Mouse (Mus musculus) adrenal gland, postnatal 36 days (tissue): ENCODE measurements at regions not wholly inside any gene's neighbourhood (a gene's known extent, or its start where the extent isn't known, plus 50 kb on each side); places are given as distances from the start of the nearest gene placed in this dataset.

ENCODE experiments used
- DNase-seq, 2 experiments: peaks; one replicate each; pipeline ENCODE4 v3.0.0; 2021; ENCODE audit warnings: mixed read lengths in 1 of 2

DNA sequence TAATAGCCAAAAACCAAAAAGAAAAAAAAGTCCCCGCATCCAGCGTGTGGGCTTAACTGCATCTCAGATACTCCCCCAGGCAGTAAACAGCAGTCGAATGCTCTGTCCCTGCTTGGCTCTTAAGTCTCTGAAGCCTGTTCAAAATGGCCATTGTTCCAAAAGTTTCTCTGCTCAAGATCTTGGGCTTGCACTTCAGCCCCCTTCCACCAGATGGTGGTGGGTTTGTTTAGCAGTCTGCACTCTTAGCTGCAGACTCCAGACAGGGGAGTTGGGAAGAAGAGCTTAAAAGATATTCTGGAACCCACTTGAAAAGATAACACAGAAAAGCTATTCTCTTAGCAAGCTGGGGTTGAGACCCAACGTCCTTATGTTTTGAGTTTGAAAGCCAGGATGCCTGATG, 496.4 kb downstream of the Nedd1 start:
- no peak for DNase-seq

DNA sequence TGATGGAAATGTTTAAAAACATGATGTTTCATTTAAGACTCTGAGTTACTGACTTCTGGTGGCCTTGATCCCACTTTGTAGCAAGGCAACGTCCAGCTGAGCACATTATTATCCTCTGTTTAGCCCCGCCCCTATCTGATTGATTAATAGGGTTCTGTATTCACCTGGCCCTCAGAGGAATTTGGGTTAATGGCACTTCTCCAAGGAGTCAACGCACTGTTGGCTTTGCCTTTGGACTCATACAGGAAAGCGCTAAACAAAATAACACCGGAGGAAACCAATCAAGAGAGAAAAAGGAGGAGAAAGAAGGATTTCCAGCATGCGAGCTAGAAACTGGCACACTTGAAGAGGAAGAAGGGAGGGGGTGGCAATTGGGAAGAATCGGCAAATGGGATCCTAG, 497.1 kb downstream of the Nedd1 start:
- no peak for DNase-seq

DNA sequence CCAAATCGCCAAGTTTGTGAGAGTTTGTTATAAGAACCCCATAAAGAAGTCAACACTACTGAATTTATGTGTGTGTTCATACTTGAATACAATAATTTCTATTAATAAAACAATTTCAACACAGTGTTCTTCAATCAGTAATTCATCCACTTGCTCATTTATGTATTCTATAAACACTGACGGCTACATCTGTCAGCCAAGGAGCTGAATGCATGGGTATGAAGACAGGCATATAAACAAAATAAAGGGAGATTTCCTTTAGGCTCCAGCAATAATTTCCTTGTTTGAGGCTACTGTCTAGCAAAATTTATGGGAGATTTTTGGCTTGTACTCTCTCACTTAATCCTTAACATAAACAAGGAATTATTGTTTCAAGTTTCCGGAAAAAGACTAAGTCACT, 502.9 kb downstream of the Nedd1 start:
- DNase-seq, result no peak

- DNase-seq, result no peak
These were observed 551.4 kb downstream of the Nedd1 start for GRCm38 (mm10) chr10:92170856-92171255.

DNA sequence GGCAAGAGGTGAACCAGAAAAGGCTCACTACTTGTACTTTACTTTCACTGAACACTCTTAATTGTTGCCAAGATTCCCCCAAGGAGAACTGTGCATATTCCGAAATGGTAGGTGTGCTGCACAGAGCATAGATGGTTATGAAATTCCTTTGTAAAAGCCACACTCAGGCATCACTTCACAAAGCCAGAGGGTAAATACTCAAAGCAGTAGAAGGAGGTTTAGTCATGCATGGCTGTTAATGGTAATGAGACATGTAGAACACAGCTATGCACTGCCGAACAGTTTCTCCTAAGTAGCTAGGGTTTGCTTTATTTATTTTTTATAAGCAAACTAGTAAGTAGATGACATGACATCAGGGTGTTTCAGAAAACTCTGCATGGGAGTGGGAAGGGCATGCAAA, 556.2 kb downstream of the Nedd1 start:
- DNase-seq, result no peak

DNA sequence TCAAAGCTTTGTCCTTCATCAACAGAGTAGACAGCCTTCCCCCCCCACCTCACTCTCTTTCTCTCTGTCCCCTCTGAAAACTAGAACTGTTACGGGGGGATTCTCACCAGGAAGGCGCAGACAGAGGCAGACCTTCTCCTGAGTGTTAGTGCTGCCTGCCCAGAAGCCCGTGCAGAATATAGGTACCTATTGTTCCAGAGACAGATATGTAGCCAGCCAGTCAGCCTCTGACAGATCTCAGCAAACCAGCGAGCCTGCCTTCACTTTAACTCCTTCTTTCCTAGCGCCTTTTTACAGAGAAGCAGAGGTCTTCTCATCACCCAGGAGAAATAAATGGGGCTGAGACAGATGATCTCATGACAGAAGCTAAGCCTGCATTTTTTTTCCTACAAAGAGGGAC, 557.2 kb downstream of the Nedd1 start:
- no peak for DNase-seq

DNA sequence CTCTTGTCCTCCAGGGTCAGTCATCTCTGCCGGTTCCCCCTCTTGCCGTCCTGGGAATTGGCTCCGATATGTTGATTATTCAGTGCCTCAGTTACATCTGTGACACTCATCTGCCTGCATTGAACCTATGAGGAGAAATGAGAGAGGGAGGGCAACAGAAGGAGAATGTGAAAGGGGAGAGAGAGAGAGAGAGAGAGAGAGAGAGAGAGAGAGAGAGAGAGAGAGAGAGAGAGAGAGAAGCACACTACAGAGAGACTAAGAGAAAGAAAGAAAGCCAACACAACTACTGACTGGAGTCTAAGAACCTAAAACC, 557.6 kb downstream of the Nedd1 start:
- no peak for DNase-seq

DNA sequence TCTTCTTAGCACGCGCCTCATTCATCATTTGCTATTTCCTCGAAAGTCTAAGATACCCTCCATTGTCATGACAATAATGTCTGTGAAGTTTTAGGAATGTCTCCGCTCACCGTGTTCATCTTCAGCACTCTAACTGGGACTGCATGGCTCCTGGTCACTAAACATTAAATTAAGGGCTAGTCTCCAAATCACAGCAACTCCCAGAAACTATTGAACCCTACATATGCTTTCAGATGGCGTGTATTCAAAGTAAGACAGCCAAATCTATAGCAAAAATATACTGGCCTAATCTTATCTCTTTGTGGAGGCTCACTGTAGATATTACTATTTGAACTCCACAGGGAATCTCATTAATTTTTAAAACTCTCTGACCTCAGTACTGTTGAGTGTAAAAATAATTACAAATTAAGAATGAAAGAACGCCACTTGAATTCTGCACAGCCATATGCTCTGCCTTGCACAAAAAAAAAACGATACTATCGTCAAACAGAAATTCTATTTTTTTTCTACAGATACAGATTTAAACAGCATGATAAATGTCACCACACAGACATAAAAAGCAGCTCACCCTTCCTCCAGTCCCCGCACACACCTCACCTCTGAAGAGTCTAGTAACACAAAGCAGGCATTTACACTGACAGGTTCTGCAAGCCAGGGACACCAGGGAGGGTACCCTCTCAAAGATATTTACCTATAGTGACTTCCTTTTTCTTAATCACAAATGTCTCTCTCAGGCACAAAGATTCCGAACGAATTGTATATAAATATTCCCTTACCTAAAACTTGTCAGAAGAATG, 558.2 kb downstream of the Nedd1 start:
- no peak for DNase-seq

DNA sequence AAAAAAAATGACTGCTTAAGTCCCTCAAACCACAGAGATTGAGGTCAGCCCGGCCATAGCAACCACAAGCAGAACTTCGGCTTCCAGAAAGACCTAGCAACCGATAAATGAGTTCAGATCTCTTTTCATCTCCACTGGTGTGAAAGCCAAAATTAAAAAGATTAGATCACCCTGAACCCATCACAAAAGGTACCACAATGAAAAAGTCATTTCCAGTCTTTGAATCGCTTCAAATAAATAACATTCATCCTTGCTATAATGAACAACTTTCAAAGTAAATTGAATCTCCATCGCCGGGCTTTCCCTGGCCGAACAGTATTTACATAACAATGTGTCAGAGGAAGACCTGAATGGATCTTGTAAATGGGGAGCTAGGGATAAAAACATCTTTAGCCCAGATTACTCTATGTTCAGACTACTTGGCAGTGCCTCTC, 559.1 kb downstream of the Nedd1 start:
- no peak for DNase-seq

GRCm38 (mm10) chr10:92162473-92163011, 559.7 kb downstream of the Nedd1 start:
- peak; percentile 2 to 7 for DNase-seq

GRCm38 (mm10) chr10:92161501-92161900, 560.7 kb downstream of the Nedd1 start:
- DNase-seq, result no peak

DNA sequence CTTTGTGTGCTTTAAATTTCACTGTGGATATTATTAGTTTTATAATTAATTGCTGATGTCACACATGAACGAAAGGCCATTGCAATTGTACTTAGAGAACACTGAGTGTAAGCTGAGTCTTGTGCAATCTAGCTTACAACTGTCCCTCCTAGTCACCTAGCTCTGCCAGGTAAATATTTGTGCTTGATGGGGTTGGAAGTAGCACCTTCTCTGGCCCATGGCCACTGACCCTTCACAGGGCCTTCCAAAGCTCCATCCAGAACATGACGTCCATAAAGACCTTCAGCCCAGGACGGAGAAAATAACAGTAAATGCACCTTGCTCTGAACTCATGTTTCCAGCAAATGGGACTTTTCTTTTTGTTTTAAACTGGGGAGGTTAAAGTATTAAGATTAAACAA, 576.0 kb downstream of the Nedd1 start:
- DNase-seq, result no peak

- no peak for DNase-seq
These were observed 586.7 kb downstream of the Nedd1 start for GRCm38 (mm10) chr10:92135521-92135920.

DNA sequence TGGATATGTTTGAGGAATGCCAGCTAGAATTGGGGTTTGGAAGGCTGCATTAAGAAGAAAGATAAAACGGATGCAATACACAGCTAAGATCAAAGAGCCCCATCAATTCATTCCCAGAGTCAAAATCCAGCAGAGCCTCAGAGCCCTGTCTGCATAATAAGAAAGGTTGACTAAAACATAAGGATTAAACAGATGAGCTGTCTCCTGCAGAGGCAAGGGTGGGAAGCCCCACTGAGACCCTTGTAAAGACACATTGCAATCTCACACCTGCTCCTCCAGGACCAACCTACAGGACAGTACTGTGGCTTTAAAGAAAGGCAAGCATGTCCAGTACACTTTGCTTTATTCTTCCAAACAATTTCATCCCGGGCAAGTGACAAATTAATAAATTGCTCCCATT, 609.4 kb downstream of the Nedd1 start:
- DNase-seq, result no peak

DNA sequence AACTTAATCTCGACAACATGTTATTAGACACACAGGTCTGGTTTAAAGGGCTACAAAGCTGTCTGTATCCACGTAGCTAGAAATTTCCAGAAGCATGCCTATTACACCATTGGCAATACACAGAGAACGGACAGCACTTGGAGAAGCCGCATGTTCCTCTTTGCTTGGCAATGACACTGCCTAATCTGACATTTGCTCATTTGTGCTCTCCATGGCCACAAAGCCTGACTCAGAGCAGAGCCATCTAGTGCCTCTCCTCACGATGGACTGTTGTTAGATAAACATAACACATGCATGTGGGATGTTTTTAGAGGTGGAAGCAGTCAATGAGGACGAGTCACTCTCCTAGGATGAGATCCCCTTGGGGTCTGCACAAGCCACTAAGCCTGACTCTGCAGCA, 615.9 kb downstream of the Nedd1 start:
- DNase-seq, result no peak

DNA sequence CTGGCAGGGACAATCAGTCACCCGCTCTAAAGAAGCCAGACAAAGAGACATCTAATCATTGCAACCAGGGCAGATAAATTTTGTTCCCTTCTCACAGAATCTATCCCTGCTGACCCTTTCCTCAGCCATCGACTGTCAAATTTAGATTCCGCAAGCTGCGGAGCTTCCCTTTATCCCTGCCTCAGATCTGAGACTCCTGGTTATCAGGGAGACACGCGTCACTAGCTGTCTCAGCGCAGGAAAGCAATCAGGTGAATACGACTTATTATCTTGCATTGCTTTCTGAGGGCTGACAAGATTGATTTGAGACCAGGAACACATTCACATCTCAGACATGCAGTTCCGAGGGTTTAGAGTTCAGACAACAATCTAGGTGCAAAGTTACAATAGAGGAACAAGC, 618.3 kb downstream of the Nedd1 start:
- no peak for DNase-seq

DNA sequence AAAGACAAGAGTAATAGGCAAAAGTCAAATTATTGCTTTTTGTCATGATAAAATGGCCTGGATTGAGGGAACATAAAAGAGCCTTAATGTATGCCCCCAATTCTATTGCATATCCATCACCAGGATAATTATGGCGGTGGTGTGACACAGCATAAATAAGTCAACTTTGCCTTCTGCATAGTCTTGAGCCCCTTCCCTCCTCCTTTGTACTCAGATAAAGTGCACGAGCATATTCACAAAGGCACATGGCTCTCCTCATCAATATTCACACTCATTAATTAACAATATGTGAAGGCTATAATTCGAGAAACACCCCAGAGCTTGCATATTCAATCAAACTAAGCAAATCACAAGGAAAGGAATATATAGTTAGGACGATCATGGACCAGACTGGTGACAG, 619.5 kb downstream of the Nedd1 start:
- DNase-seq, result no peak

- no peak for DNase-seq
These were observed 624.7 kb downstream of the Nedd1 start for GRCm38 (mm10) chr10:92097562-92097961.

DNA sequence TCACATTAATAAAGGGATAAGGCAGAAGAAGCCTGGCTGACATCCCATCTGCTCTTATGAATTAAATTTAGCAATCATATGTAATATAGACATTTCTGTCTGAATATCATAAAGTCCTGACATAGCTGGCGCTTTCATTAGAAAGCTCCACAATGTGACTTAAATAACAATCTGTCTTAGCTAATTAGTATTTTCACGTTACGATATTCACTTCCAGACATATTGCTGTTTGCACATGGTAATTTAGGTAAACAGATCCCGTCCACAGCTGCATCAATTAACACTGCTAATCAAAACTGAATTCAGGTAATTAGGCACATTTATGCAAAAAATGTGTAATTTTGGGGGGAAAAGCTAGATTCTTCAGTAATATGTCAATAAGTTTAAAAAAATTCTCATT, 625.1 kb downstream of the Nedd1 start:
- no peak for DNase-seq

- DNase-seq, result no peak
These were observed 630.5 kb downstream of the Nedd1 start for GRCm38 (mm10) chr10:92091480-92092395.

DNA sequence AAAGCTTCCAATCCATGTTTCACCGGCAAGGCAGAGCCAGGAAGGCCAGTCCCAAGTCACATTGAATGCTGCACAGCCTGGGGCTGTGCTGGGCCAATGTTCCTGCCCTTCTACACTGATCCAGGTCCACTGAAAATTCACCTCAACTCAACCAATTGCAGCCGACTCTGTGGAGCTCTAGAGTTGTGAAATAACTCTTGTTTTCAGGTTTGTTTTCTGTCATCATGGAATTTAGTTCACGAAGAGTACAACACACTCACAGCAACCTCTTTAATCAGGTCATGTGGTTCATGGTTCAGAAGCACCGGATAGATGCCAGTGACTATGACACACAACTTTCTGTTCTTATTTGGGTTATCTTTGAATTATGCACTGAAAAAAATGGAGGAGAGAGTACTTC, 640.1 kb downstream of the Nedd1 start:
- DNase-seq, result no peak

- DNase-seq, result no peak
These were observed 641.0 kb downstream of the Nedd1 start for GRCm38 (mm10) chr10:92081199-92081598.

DNA sequence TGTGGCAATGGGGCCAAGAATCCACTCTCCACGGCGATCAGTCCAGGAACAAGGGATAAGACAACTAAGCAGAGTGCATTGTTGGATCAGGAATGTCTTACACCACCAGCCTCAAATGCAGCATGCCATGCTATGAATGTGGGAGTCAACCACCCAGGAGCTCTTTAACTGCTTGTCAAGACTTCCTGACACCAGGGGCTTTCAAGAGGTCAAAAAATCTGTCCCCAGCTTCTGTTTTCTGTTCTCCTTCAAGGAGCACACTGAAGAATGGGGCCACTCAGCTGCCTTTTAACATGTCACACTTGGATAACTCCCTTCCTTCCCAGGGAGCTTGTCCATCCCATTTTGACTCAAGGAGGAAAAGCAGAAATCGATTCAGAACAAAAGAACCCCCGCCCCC, 642.8 kb downstream of the Nedd1 start:
- no peak for DNase-seq
